33 mouse cellular contexts compared by ENCODE assay signal in the genomic region with DNA sequence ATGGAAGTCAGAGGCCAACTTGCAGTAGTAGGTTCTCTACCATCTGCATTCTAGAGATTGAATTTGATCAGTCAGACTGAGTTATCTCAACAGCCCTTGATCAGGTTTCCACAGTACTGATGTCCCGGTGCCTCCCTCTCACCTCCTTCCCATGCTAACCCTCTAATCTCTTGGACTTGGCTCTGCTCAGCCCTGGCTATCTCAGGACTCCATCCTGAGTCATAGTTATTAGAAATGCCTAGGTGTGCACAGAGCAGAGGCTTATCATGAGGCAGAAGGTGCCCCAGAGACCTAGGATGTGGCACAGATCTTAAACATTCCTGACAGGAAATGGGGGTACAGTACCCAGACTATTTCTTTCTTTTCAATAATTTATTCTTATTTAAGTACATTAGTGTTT.
"Had no signal": no experiment of that assay in that cellular context is flagged by ENCODE, and none has a peak within 500 bp of the region (broad histone marks: within the 10 kb centered on the region; RNA-seq: fewer than 3 reads in every experiment).

No protein-coding gene starts in this region.

- H3K9ac ChIP-seq: heart, embryonic 12.5 days; heart, embryonic 13.5 days; heart, embryonic 15.5 days; hindbrain, embryonic 12.5 days; hindbrain, embryonic 13.5 days; hindbrain, embryonic 14.5 days; hindbrain, embryonic 15.5 days; kidney, embryonic 15.5 days had no signal

- DNase-seq: heart, adult 2 months; heart, postnatal 10 days; heart, postnatal 14 days; heart, postnatal 4 days; kidney, adult 11 months; kidney, adult 18-20 months; kidney, adult 2 months; kidney, adult 8-10 months; kidney, adult 9 months; kidney, postnatal 10 days; kidney, postnatal 14 days; kidney, postnatal 25 days; kidney, postnatal 36 days; kidney, postnatal 4 days; layer of hippocampus, adult 9-11 months; layer of hippocampus, postnatal 36 days had no signal

- H3K36me3 ChIP-seq: heart, embryonic 10.5 days; heart, embryonic 12.5 days; heart, embryonic 13.5 days; heart, embryonic 15.5 days; hindbrain, embryonic 10.5 days; hindbrain, embryonic 12.5 days; hindbrain, embryonic 13.5 days; hindbrain, embryonic 15.5 days; kidney, embryonic 15.5 days had no signal

- ATAC-seq: hindbrain, embryonic 16.5 days; hindbrain, postnatal 0 days; inflammation-experienced regulatory T-cells, adult 6 months had no signal

- H3K27ac ChIP-seq: heart, adult 2 months; heart, embryonic 10.5 days; heart, embryonic 13.5 days; heart, embryonic 15.5 days; hindbrain, embryonic 10.5 days; hindbrain, embryonic 12.5 days; hindbrain, embryonic 13.5 days; hindbrain, embryonic 14.5 days; hindbrain, embryonic 15.5 days; hindbrain, postnatal 0 days; kidney, embryonic 15.5 days; kidney, postnatal 0 days; layer of hippocampus, adult 2 months; left cerebral cortex, adult 2 months had no signal

- H3K4me1 ChIP-seq: hindbrain, embryonic 12.5 days; hindbrain, embryonic 13.5 days; hindbrain, embryonic 15.5 days had no signal

- H3K27me3 ChIP-seq: heart, embryonic 12.5 days; heart, embryonic 13.5 days; heart, embryonic 15.5 days; hindbrain, embryonic 12.5 days; hindbrain, embryonic 13.5 days; hindbrain, embryonic 15.5 days; kidney, embryonic 15.5 days had no signal

- H3K4me2 ChIP-seq: heart, embryonic 11.5 days; heart, embryonic 12.5 days; heart, embryonic 13.5 days; heart, embryonic 15.5 days; hindbrain, embryonic 12.5 days; hindbrain, embryonic 13.5 days; hindbrain, embryonic 14.5 days; hindbrain, embryonic 15.5 days; kidney, embryonic 15.5 days had no signal

- H3K4me3 ChIP-seq: heart, adult 2 months; heart, embryonic 10.5 days; heart, embryonic 12.5 days; heart, embryonic 13.5 days; heart, embryonic 15.5 days; hindbrain, embryonic 10.5 days; hindbrain, embryonic 12.5 days; hindbrain, embryonic 13.5 days; hindbrain, embryonic 15.5 days; kidney, embryonic 15.5 days; layer of hippocampus, adult 2 months; left cerebral cortex, adult 2 months had no signal

- H3K9me3 ChIP-seq: heart, embryonic 10.5 days; heart, embryonic 12.5 days; heart, embryonic 13.5 days; heart, embryonic 15.5 days; hindbrain, embryonic 10.5 days; hindbrain, embryonic 12.5 days; hindbrain, embryonic 13.5 days; hindbrain, embryonic 15.5 days; kidney, embryonic 15.5 days had no signal
